Mouse (Mus musculus) left cerebral cortex, adult 11 months (tissue): ENCODE results near the gene Prpsap1.

Experiments used
- DNase-seq: peaks from one replicate; pipeline ENCODE4 v3.0.0; 2022; ENCODE audit warnings: low spot score

Gene Prpsap1

GRCm38 (mm10) chr11:116443311-116443710 lies 50.7 kb downstream of the Prpsap1 start:
- DNase-seq, result no peak

- no peak for DNase-seq
These were observed 51.2 kb downstream of the Prpsap1 start for GRCm38 (mm10) chr11:116442867-116443177.

DNA sequence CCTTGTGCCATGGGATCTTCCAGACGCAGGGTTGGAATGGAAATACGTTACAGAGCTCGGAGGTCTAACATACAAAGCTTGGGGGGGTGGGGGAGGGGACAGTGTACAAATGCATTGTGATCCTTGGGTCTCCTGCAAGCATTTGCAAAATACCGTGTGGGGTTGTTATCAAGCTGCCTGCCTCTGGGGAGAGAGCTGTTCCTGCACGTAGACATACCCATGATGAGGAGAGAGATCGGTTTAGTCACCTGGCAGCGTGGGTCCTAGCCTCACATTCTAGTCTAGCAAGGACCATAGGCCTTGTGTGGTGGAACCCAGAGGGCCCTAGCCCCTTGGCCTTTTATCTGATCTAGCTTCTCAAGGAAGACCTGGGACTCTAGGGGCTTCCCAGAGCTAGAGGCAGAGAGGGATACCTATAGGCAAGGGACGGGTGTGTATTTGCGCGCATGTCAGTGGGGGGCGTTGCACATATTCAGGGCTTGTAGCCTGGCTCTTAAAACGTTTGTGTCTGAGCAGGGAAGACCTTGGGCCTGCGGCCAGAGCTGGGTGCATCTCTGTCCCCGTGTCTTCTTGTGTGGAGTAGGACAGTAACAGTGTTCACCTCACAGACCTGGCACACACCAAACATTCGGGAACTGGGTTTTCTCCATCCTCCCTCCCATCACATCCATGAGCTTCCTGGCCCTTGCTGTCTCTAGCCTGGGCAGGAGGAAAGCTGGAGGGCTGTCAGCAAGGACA lies 51.7 kb downstream of the Prpsap1 start:
- no peak for DNase-seq

- no peak for DNase-seq
These were observed 53.5 kb downstream of the Prpsap1 start for GRCm38 (mm10) chr11:116440408-116441068.

DNA sequence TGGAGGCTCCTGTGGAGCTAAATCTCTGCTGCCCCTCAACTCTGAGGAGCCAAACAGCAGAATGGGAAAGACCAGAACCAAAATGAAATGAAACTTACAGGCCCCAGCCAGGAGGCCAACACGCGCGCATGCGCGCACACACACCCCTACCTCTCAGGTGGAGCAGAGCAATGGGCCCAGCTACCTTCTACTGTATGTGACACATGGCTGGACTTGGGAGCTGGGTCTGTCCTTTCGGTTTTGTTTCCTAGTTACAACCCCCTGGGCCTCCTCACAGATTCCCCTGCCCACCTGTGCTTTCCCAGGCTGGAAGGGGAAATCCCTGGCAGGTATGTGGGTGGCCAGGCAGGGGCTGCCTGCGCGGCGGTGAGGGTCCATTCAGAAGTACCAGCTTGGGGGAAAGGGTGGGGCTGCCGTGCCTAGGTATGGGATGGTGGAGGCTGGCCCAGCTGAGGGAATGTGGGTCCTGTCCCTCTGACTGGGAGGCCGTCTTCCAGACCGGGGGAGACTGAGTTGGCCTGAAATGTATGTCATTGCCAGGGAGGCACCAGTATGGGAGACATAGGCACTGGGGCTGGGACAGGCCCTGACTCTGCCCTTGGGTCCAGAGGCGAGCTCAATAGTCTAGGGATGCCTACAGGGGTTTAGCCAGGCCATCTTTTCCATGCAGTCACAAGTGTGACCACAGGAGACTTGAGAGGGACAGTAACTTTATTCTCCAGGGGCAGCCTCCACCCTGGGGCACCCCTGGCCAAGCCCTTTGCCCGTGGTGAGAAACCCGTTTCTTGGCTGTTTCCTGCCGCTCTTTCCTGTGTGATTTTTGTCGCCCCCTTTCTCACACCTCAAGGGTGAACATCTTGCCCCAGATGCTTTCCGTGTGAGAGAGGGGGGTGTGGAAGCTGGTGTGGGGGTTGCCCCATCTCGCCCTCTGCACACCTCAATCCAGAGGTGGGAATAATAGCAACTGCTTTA lies 54.4 kb downstream of the Prpsap1 start:
- DNase-seq, result no peak

GRCm38 (mm10) chr11:116437541-116437940 lies 56.5 kb downstream of the Prpsap1 start:
- DNase-seq, result no peak

- no peak for DNase-seq
These were observed 57.2 kb downstream of the Prpsap1 start for GRCm38 (mm10) chr11:116436725-116437331.

DNA sequence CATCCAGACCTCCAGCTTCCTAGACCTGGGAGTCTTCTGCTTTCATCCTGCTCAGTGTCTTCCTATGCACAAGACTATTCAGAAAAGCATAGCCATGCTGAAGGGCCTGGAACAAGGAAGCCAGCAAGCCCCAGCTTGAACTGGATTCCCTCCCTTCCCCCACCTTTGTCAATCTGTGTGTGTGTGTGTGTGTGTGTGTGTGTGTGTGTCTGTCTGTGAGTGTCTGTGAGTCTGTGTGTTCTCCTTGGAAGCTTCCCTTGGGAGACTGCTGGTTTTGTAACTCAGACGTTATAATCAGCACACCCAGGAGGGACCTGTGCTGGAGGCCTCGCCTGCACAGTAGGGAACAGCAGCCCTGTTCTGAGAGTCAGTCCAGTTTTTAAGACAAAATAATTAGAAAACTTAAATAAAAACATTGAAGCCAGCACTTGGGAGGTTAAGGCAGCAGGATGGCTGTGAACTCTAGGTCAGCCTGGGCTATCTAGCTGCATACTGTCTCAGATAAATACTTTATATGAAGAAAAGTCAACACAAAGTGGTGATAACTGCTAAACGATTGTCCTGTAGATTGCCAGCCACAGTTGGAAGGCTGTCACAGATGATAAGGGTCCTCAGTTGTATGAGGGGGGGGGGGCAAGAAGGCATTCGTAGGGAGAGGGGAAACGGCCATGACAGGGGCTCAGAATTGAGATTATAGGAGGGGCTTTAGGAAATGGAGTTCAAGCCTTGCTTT lies 57.8 kb downstream of the Prpsap1 start:
- no peak for DNase-seq

- DNase-seq, result no peak
These were observed 58.8 kb downstream of the Prpsap1 start for GRCm38 (mm10) chr11:116434967-116435752.

DNA sequence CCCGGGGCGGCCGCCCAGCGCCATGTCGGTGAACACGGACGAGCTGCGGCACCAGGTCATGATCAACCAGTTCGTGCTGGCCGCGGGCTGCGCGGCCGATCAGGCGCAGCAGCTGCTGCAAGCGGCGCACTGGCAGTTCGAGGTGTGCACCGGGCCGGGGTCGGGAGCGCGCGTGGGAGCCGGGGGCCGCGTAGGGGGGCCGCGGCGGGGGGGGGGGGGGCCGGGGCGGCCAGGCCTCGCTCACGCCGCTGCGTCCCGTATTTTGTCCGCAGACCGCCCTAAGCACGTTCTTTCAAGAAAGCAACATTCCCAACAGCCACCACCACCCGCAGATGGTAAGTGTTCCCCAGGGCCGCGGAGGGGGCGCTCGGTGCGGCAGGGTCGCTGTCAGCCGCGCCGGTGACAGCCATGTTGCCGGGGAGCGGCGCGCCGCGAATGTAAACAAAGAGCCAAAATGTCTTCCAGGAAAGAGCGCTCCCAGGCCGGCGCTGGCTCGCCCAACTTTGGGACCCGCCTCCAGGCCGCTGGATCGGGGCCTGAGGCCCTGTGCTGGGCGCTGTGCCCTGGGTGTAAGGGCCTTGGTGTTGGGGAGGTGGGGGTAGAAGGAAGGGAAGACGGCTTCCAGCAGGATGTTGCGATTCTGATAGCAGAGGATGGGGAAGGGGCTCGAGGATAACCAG lies 59.6 kb downstream of the Prpsap1 start:
- DNase-seq, result no peak

GRCm38 (mm10) chr11:116433356-116434286 lies 60.4 kb downstream of the Prpsap1 start, which contains the start of gene Ubald2:
Gene Ubald2, plus strand, starts transcription at chr11:116434094.
- peak; percentile 99 for DNase-seq

DNA sequence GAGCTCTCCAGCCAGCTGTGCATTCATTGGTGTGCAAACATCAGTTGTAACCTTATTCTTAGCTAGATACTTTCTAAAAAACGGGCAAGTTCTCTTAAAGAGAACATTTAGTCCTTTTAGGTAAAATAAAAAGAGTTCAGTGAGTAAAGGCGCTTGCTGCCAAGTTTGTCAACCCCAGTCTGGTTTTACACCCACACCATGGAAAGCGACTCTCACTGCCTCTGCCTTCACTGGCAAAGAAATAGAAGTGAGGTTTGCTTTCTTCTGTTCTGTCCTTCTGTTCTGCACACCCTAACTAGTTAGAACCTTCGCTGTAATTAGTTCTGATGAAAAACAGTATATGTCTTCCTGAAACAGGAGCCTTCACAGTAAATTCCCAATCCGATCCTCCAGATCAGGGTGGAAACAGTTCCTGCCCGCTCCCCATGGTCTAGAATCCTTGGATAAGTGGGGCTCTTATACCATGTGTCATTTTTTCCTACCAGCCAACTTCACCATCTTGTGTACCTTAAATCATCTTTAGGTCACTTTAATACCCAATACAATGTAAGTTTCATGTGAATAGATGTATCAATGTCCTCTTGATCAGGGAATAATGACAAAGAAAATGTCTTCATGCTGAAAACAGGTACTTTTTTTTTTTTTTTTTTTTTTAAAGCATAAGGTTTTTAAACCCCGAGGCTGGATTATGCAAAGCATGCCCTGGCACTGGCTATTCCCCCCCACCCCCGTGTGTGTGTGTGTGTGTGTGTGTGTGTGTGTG lies 61.2 kb downstream of the Prpsap1 start:
- DNase-seq, result no peak

DNA sequence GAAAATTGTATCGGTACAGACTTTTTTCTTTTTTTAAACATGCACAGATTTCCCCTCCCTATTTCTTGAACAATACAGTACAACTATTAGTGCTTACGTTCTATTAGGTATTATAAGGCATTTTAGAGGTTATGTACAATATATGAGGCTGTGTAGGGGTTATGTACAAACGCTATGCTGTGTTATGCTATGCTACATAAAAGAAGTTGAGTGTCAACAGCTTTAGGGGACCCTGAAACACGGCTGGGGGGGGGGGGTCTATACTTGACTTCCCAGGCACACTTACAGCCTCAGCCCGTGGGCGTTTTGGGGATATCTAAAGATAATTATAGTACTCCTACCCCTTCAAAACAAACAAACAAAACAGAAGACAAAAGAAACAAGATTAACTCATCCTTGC lies 61.9 kb downstream of the Prpsap1 start:
- DNase-seq, result no peak

GRCm38 (mm10) chr11:116431428-116432077 lies 62.4 kb downstream of the Prpsap1 start:
- DNase-seq, result no peak

GRCm38 (mm10) chr11:116430723-116431427 lies 63.1 kb downstream of the Prpsap1 start:
- no peak for DNase-seq

DNA sequence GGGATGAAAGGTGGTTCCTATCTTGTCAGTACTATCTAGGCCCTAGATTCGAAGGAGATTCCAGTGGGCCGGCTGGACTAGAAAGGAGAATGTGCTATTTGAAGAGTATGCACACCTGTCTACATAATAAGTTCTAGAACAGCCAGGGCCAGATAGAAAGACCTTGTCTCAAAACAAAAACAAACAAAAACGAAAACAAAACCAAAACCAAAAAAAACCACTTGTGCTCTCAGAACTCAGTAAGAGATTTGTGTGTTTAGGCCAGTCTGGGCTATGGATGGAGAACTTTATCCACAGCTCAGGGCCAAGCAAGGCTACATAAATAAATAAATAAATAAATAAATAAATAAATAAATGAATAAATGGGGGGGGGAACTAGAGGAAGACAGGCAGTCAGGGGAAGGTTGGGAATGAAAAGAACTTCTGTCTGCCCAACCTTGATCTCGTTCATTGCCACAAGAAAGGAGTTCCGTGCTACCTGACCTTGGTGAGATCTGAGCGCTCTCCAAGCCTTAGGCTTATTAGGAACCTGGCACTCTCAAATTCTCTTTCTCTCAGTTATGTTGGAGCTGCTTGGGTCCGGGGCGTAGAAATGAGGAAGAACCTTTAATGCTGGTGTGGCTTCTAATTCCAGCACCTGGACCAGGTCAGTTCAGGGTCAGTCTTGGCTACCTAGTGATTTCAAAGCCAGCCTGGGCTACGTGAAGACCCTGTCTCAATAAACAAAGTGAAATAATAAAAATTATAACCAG lies 64.0 kb downstream of the Prpsap1 start:
- DNase-seq, result no peak
